In the genomic region with DNA sequence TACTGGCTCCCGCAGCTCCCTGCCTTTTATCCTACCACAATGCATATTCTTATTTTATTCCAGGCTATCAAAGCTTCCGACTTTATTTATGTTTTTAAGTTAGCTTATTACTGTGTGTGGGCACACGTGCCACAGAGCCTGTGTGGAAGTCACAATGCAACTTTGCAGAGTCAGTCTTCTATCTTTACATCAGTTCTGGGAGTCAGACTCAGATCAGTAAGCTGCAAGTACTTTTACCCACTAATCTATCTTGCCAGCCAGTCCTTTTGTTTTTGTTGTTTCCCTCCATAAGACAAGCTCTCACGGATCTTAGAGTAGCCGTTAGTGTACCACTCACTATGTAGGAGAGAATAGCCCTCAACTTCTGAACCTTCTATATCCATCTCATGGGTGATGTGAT, we compare ENCODE assay signal across 20 mouse cellular contexts.
DNase-seq lines count a peak whose midpoint lies in the region; ATAC-seq and TF ChIP-seq lines count a peak whose summit lies in the region.
"Had no signal": no experiment of that assay in that cellular context is flagged by ENCODE, and none has a peak within 500 bp of the region (broad histone marks: within the 10 kb centered on the region; RNA-seq: fewer than 3 reads in every experiment).

No protein-coding gene starts in this region.

- 84% methylated on average over 5 of the region's 5 CpGs for WGBS in neural tube, embryonic 14.5 days
- 46% methylated on average over 5 of the region's 5 CpGs for WGBS in liver, embryonic 14.5 days (ENCODE audit: insufficient replicate concordance)
- WGBS in stomach, postnatal 0 days: 74% methylated on average over 5 of the region's 5 CpGs
- 81% methylated on average over 5 of the region's 5 CpGs for WGBS in heart, embryonic 11.5 days (ENCODE audit: insufficient replicate concordance)

- no peak overlapping the region for H3K27ac ChIP-seq in left cerebral cortex, adult 2 months
- H3K27ac ChIP-seq in neural tube, embryonic 14.5 days (ENCODE audit: low read depth, low read length): no peak overlapping the region
- no peak overlapping the region for H3K27ac ChIP-seq in liver, embryonic 14.5 days
- no peak overlapping the region for H3K27ac ChIP-seq in stomach, postnatal 0 days (replicated peaks)
- no peak overlapping the region for H3K27ac ChIP-seq in heart, embryonic 11.5 days (ENCODE audit: low read depth, low read length)
- H3K27ac ChIP-seq: forebrain, embryonic 10.5 days; kidney, embryonic 15.5 days had no signal

- no peaks in the 10 kb centered on the region for H3K36me3 ChIP-seq in neural tube, embryonic 14.5 days (ENCODE audit: control insufficient read depth, insufficient read depth, low read length)
- H3K36me3 ChIP-seq in liver, embryonic 14.5 days (replicated peaks; ENCODE audit: control insufficient read depth, insufficient read depth, low read depth): no peaks in the 10 kb centered on the region
- H3K36me3 ChIP-seq in stomach, postnatal 0 days (ENCODE audit: control insufficient read depth, insufficient read depth, low read length): no peaks in the 10 kb centered on the region
- H3K36me3 ChIP-seq in heart, embryonic 11.5 days (ENCODE audit: control insufficient read depth, insufficient read depth, low read length): no peaks in the 10 kb centered on the region
- H3K36me3 ChIP-seq: kidney, embryonic 15.5 days had no signal

- no peaks in the 10 kb centered on the region for H3K27me3 ChIP-seq in neural tube, embryonic 14.5 days (ENCODE audit: control insufficient read depth, insufficient read depth, low read length)
- no peaks in the 10 kb centered on the region for H3K27me3 ChIP-seq in liver, embryonic 14.5 days (ENCODE audit: control insufficient read depth, insufficient read depth, low read length)
- H3K27me3 ChIP-seq in stomach, postnatal 0 days (ENCODE audit: control insufficient read depth, insufficient read depth, low read length): no peaks in the 10 kb centered on the region
- H3K27me3 ChIP-seq in heart, embryonic 11.5 days (ENCODE audit: control insufficient read depth, insufficient read depth, low read length): no peaks in the 10 kb centered on the region
- H3K27me3 ChIP-seq: CH12.LX; kidney, embryonic 15.5 days had no signal

- H3K9me3 ChIP-seq in neural tube, embryonic 14.5 days (ENCODE audit: control insufficient read depth, low read length): no peaks in the 10 kb centered on the region
- H3K9me3 ChIP-seq in liver, embryonic 14.5 days (ENCODE audit: control insufficient read depth, low read length): no peaks in the 10 kb centered on the region
- H3K9me3 ChIP-seq in stomach, postnatal 0 days (ENCODE audit: control insufficient read depth, low read length): no peaks in the 10 kb centered on the region
- no peaks in the 10 kb centered on the region for H3K9me3 ChIP-seq in heart, embryonic 11.5 days (replicated peaks; ENCODE audit: control insufficient read depth, low read length)
- H3K9me3 ChIP-seq: forebrain, embryonic 10.5 days; kidney, embryonic 15.5 days had no signal

- peak overlapping the region; percentile 45; the same call in 1 of the 2 replicates for H3K4me3 ChIP-seq in left cerebral cortex, adult 2 months
- H3K4me3 ChIP-seq in neural tube, embryonic 14.5 days (ENCODE audit: low read depth, low read length): no peak overlapping the region
- H3K4me3 ChIP-seq in liver, embryonic 14.5 days (ENCODE audit: insufficient read depth in 1 of 2, low read depth in 2 of 2, low read length in 2 of 2): no peak overlapping the region
- no peak overlapping the region for H3K4me3 ChIP-seq in stomach, postnatal 0 days (ENCODE audit: low read depth, low read length)
- no peak overlapping the region for H3K4me3 ChIP-seq in heart, embryonic 11.5 days (ENCODE audit: low read depth, low read length)
- H3K4me3 ChIP-seq: forebrain, embryonic 10.5 days; kidney, embryonic 15.5 days; myocyte had no signal

- no peak for TF ChIP-seq CTCF in left cerebral cortex, adult 2 months (IDR thresholded peaks at IDR 0.05)
- TF ChIP-seq CTCF in liver, embryonic 14.5 days (IDR thresholded peaks at IDR 0.05; ENCODE audit: low read depth): no peak
- no peak for TF ChIP-seq CTCF in stomach, postnatal 0 days (IDR thresholded peaks at IDR 0.05; ENCODE audit: low read depth)

- H3K4me1 ChIP-seq in neural tube, embryonic 14.5 days (ENCODE audit: control insufficient read depth, insufficient read depth, low read length): peaks cover 47% of the 10 kb centered on the region
- peaks cover 0 to 8% of the 10 kb centered on the region in 2 experiments; a peak in 1 of 4 replicates for H3K4me1 ChIP-seq in liver, embryonic 14.5 days (replicated peaks; ENCODE audit: control insufficient read depth in 2 of 2, insufficient read depth in 2 of 2, low read length in 1 of 2)
- H3K4me1 ChIP-seq in stomach, postnatal 0 days (replicated peaks; ENCODE audit: control insufficient read depth, insufficient read depth): no peaks in the 10 kb centered on the region; the same call in 1 of the 2 replicates
- peaks cover 34% of the 10 kb centered on the region for H3K4me1 ChIP-seq in heart, embryonic 11.5 days (ENCODE audit: control insufficient read depth, insufficient read depth, low read length)

- no peak overlapping the region for H3K9ac ChIP-seq in neural tube, embryonic 14.5 days (replicated peaks; ENCODE audit: low read depth, low read length)
- H3K9ac ChIP-seq in liver, embryonic 14.5 days (replicated peaks): no peak overlapping the region
- H3K9ac ChIP-seq in stomach, postnatal 0 days (ENCODE audit: low read length): peak overlapping the region; percentile 18; the same call in 1 of the 2 replicates
- no peak overlapping the region for H3K9ac ChIP-seq in heart, embryonic 11.5 days (ENCODE audit: low read depth, low read length)
- H3K9ac ChIP-seq: kidney, embryonic 15.5 days; lung, embryonic 14.5 days had no signal

- intact Hi-C loops in left cerebral cortex, adult 2 months (cut with DNase I): loop anchor here (5.0 kb wide), 2 partner anchors 217 to 378 kb away; partner anchors contain the start of gene Mycbp

- TF ChIP-seq EP300 in liver, embryonic 14.5 days (IDR thresholded peaks at IDR 0.05; ENCODE audit: low read depth): peak; percentile 44; the same call in 1 of the 2 replicates
- TF ChIP-seq EP300 in stomach, postnatal 0 days (optimal IDR thresholded peaks at IDR 0.05): no peak

- no peak for ATAC-seq in neural tube, embryonic 14.5 days (ENCODE audit: low read depth)
- ATAC-seq in liver, embryonic 14.5 days (ENCODE audit: insufficient read depth): peak; percentile 41; the same call in 1 of the 2 replicates
- no peak for ATAC-seq in stomach, postnatal 0 days (ENCODE audit: low FRiP score, low TSS enrichment)
- no peak for ATAC-seq in heart, embryonic 11.5 days (replicated peaks; ENCODE audit: insufficient number of reproducible peaks, low FRiP score, low TSS enrichment)
- ATAC-seq: intestine, embryonic 16.5 days had no signal

- no peak for DNase-seq in left cerebral cortex, adult 2 months (ENCODE audit: extremely low spot score in 1 of 2, low spot score in 2 of 2)
- DNase-seq in left cerebral cortex, adult 18-20 months (ENCODE audit: low spot score in 2 of 2): no peak
- DNase-seq in neural tube, embryonic 10.5 days (ENCODE audit: extremely low spot score, low spot score): no peak
- DNase-seq in liver, embryonic 14.5 days (ENCODE audit: low read depth in 3 of 3, low spot score in 3 of 3): no peak
- no peak for DNase-seq in stomach, postnatal 0 days (ENCODE audit: low spot score)
- no peak for DNase-seq in gastrocnemius, postnatal 25 days
- DNase-seq: adrenal gland, adult 2 months; B cell, adult 2 months; cerebellum, adult 11 months; cerebellum, postnatal 14 days; kidney, postnatal 4 days; lung, embryonic 14.5 days; lung, postnatal 36 days had no signal

- peak overlapping the region; percentile 55; the same call in 1 of the 2 replicates for H3K4me2 ChIP-seq in neural tube, embryonic 14.5 days (ENCODE audit: low read depth, low read length)
- H3K4me2 ChIP-seq in liver, embryonic 14.5 days (ENCODE audit: low read depth): no peak overlapping the region
- H3K4me2 ChIP-seq in stomach, postnatal 0 days (replicated peaks; ENCODE audit: low read depth): no peak overlapping the region; the same call in 1 of the 2 replicates
- H3K4me2 ChIP-seq in heart, embryonic 11.5 days: no peak overlapping the region
- H3K4me2 ChIP-seq: kidney, embryonic 15.5 days; lung, embryonic 14.5 days had no signal
